Mouse (Mus musculus) monocyte, adult 2 months (primary cell): ENCODE measurements around the gene Gins1.

ENCODE experiments used
- DNase-seq, 2 experiments: peaks; one replicate each; pipeline ENCODE4 v3.0.0; 2022; ENCODE audit warnings: low spot score in 2 of 2, low read depth in 1 of 2

Gins1 gene

GRCm38 (mm10) chr2:150951201-150951600 lies 46.0 kb downstream of the Gins1 start:
- DNase-seq: no peak

GRCm38 (mm10) chr2:150955859-150956258 lies 50.7 kb downstream of the Gins1 start:
- DNase-seq: no peak

- no peak for DNase-seq
Measured at GRCm38 (mm10) chr2:150959521-150959920, 54.3 kb downstream of the Gins1 start.

GRCm38 (mm10) chr2:150963246-150963645 lies 58.0 kb downstream of the Gins1 start:
- DNase-seq: no peak

DNA sequence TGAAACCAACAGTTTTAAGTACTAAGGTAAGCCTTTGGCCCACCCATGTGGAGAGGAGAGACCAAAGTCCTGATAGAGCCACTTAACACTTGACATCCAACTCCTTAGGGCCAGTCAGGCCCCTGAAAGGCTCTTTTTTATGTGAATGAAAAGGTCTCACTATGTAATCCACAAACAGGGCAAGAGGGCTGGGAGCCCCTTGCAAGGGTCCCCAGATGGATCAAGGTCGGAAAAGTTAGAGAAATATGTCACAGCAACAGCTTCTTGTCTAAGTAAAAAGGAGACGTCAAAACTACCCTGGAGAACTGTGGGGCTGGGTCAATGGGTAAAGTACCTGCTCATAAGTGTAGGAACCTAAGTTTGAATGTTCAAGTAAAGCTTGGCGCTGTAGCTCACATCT lies 59.4 kb downstream of the Gins1 start:
- DNase-seq: no peak

- no peak for DNase-seq
Measured at GRCm38 (mm10) chr2:150965951-150966350, 60.8 kb downstream of the Gins1 start.

- DNase-seq: no peak
Measured at GRCm38 (mm10) chr2:150967491-150967890, 62.3 kb downstream of the Gins1 start.

- DNase-seq: no peak
Measured at GRCm38 (mm10) chr2:150969231-150969630, 64.0 kb downstream of the Gins1 start.

DNA sequence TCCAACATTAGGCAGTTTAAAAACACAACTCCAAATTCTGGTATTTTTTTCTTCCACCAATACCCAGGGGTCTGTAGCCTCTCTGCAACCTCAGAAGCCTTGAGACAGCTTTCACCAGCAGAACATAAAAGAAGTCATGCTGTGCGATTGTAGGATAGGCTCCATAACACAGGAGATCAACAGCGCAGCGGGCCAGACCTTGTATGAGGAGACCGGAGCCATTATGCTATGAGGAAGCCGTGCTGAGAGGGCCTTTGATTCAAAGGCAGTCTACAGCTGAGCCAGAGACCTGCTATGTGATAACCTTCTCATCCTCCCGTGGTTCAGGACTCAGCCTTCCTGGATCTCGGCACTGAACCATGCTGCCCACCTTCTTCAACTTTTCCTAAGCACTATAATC lies 66.7 kb downstream of the Gins1 start:
- no peak for DNase-seq

- no peak for DNase-seq
Measured at GRCm38 (mm10) chr2:150972681-150973080, 67.5 kb downstream of the Gins1 start.

DNA sequence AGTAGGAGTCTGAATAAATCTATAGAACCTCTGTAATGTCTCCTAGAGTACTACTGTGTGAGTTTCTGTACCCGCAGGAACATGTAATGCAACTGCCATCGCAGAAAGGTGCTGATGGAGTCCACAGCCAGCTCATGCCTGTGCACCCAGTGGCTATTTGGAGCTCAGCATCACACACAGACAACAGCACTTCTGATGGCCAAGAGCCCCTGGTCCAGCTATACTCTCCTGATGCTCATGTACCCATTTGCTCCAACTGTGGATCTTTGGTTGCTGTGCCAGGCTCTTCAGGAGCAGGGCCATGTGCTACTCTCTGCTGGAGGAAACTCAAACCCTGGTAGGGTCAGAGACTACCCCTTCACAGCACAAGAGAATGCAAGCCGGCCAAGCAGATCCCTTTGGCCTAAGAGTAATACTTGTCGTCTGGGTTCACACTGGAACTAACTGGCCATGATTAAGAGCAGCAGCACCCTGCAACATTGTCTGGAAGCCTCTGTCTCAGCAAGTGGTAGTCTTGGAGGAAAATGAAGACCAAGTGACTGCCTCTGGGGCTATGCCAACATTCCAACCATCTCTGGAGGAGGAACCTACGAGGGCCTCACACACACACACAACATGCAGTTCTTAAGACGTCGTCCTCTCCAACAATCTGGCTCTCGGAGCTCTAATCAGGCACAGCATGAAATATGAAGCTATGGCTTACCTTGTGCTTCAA lies 68.4 kb downstream of the Gins1 start:
- no peak for DNase-seq

DNA sequence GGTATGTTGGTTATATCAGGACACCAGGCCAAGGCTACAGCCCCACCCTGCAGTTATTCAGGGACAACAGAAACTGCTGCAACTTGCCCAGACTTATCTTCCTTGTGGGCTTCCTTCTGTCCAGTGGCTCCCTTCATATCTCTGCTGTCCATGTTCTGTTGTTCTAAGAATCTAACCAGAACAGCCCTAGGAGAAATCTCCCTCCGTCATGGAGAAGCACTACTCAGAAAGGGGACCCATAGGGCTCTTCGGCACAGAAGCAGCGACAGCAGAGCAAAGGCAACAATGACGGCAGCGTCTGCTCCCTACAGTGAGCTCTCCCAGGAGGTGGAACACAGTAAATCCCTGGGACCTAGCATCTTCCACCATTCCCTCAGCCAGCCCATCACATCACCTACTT lies 71.7 kb downstream of the Gins1 start:
- no peak for DNase-seq

DNA sequence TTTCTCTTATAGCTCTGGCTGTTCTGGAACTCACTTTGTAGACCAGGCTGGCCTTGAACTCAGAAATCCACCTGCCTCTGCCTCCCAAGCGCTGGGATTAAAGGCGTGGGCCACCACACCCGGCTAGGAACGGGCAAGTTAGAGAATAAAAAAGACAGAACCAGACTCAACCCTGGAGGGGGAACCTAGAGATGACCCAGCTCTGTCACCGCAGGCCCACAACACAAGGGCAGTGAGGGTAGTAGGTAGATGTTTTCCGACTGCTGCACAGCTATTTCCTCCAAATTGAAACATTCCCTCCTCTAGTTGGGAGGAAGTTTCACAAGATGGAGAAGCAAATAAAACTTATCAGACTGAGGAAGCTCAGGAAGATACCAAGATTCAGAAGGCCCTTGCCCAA lies 72.5 kb downstream of the Gins1 start:
- no peak for DNase-seq

GRCm38 (mm10) chr2:150978791-150979190 lies 73.6 kb downstream of the Gins1 start:
- DNase-seq: no peak

GRCm38 (mm10) chr2:150979861-150980620 lies 74.8 kb downstream of the Gins1 start:
- DNase-seq: no peak
